Mouse (Mus musculus) cerebellum, adult 2 months (tissue): Measurements from ENCODE around the gene Plxnb1.

Experiments used
- CTCF ChIP-seq: fragments of 200-500 bp; IDR thresholded peaks from 2 replicates; pipeline ENCODE4 v1.5.1; 2011; ENCODE audit warnings: low read depth, mild to moderate bottlenecking, control low read depth, low read length, moderate library complexity, borderline replicate concordance; ENCODE audit not compliant: insufficient read depth
- POLR2A ChIP-seq: fragments of 200-500 bp; IDR thresholded peaks from 2 replicates; pipeline ENCODE4 v1.6.1; 2011; ENCODE audit warnings: low read length, control low read depth, borderline replicate concordance; ENCODE audit not compliant: insufficient read depth

GRCm38 (mm10) chr9:109167316-109167715, 72.1 kb downstream of the Plxnb1 start:
- TF ChIP-seq CTCF (no peak), POLR2A (no peak)
